Mouse (Mus musculus): ENCODE results near the gene Lsp1.

GRCm38 (mm10) chr7:142434137-142434865 is 26.3 kb upstream of the Lsp1 start, which contains the start of gene Syt8:
- no peak for TF ChIP-seq CEBPB (IDR thresholded peaks at IDR 0.05; ENCODE audit: insufficient read depth, poor library complexity, severe bottlenecking)
- no peak for TF ChIP-seq POLR2A (IDR thresholded peaks at IDR 0.05; ENCODE audit: insufficient read length, low read depth)
- no peak for TF ChIP-seq TCF12 (IDR thresholded peaks at IDR 0.05; ENCODE audit: insufficient read depth, poor library complexity, severe bottlenecking)
- no peak for TF ChIP-seq MYOG (IDR thresholded peaks at IDR 0.05; ENCODE audit: control insufficient read depth in 1 of 3, insufficient read depth in 1 of 3, insufficient read length in 2 of 3, low read depth in 2 of 3)

Data from myocyte (in vitro differentiated cells).